Mouse (Mus musculus) embryo, embryonic 10 days (tissue): ENCODE data around the gene Gm48551.

Experiments used
- DNase-seq: peaks from one replicate; pipeline ENCODE4 v3.0.0-alpha.2; 2015; ENCODE audit warnings: low spot score

The Gm48551 gene

DNA sequence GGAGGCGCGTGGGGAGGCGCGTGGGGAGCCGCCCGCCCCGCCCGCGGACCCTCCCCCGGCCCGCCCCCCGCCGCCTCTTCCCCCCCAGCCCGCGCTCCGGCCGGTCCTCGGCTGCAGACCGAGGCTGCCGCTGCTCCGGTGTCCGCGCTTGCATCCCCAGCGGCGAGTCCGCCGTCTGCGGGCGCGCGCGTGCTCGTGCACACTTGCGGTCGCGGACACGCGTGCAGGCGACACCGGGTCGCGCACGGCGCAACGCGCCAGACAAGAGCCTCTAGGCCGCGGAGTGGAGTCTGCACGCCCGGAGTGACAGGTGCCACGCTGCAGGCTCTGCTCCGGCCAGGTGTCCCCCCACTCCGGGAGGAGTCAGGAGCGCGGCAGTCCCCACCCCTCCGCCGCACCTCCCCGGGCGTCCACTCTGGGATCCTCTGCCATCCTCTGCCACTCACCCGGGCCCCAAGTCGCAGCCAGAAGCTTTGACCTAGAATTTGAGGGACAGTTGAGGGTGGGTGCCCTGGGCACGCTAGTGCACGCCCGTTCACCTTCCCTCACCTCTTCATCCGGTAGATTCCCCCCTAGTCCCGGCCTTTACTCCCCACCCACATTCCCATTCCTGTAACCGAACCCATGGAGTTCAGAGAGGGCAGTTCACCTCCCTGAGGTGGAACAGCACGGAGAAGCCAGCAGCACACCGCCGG is 46.7 kb downstream of the Gm48551 start:
- no peak for DNase-seq

DNA sequence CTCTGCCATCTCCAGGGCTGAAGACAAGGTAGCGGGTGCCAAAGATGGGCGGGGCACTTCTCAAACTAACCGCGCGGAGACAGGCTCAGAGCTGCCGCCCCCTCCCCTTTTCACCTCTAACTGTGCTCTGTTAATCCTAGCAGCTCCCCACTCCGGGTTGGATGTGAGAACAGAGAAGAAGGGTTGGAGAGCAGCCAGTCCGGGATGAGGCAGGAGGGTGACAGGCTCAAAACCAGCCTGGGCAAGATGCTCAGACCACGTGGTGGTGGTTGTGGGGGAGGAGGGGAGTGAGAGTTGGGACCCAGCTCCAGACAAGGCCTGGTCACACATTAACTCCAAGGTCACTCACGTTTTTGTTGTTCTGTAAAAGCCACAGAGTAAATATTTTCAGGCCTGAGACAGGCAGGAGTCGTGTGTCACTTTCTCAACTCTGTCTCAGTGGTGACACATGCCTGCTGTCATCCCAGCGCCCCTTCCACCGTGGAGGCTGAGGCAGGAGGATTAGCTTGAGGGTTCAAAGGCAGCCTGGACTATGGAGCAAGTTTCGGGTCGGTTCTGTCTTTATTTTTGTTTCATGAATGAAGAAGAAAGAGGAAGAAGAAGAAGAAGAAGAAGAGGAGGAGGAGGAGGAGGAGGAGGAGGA is 47.4 kb downstream of the Gm48551 start:
- DNase-seq, result no peak

DNA sequence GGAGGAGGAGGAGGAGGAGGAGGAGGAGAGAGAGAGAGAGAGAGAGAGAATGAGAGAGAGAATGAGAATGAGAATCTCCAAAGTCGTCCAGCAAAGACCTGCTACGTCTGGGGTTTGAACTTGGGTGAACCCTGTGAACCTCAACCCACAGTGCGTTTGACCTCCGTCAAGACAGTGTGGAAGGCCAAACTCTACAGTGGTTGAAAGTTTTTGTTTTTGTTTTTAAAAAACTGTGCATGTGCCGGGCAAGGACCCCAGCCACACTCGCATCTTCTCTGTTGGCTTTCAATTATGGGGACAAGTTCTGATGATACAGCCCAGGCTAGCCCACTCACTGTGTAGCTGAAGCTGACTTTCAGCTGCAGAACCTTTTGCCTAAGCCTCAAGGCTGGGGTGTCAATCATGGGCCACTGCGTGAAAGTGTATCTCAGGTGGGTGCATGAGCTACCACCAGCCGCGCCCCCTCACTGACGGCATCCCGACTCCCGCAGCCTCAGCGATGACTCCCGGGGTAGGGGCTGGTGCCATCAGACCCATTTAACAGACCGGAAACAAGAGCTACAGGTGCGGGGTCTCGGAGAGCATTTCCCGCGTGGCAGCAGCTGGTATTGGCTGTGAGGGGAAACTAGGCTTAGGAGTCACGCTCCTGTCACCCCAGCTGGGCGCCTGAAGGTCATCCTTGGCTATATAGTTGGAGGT is 48.1 kb downstream of the Gm48551 start:
- DNase-seq, result no peak

DNA sequence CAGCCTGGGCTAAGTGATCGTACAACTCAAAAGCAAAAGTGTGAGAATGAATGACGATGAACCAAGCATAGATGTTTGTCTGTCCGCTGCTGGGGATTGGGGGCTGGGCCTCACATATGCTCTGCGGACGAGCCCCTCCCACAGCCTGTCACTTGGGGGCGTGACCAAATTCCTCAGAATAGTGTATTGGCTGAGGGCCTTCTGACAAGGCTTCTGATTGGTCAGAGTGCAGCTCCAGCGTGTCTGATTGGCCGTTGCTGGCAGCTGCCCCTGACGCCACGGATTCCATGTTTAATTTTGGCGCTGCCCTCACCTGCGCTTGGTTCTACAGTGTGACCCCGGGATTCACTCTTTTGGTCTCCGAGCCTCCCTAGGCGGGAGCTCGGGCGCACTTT is 48.6 kb downstream of the Gm48551 start:
- peak; percentile 94 for DNase-seq

DNA sequence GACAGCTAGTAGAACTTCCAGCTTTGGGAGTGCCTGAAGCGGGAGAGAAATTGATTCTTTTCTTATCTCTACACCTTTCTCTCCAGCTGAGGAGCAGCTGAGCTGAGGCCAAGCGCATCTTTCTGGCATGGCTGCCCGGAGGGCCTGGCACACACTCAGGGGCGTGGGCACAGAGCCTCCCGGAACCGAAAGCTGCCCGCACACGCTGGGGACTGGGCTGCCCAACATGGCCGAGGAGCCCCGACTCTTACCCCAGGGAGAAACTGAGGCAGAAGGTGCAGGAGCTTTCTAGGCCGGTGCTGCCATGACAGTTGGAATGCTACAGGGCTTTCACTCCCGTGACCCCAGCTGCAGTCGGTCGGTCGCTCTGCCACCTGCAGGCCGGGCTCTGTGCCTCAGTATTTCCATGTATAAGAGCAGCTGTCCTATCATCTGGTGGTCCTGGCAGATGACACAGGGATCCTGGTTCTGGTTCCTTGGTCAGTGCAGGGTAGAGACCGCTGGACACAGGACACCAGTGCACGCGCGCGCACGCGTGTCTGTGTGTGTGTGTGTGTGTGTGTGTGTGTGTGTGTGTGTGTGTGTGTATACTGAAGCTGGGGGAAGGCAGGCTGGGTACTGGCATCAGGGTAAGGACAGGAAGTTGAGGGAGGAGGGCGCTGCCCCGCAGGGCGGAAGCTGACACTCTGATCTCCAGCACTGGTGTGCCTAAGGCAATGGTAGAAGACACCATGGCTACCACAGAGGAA is 49.4 kb downstream of the Gm48551 start:
- no peak for DNase-seq

DNA sequence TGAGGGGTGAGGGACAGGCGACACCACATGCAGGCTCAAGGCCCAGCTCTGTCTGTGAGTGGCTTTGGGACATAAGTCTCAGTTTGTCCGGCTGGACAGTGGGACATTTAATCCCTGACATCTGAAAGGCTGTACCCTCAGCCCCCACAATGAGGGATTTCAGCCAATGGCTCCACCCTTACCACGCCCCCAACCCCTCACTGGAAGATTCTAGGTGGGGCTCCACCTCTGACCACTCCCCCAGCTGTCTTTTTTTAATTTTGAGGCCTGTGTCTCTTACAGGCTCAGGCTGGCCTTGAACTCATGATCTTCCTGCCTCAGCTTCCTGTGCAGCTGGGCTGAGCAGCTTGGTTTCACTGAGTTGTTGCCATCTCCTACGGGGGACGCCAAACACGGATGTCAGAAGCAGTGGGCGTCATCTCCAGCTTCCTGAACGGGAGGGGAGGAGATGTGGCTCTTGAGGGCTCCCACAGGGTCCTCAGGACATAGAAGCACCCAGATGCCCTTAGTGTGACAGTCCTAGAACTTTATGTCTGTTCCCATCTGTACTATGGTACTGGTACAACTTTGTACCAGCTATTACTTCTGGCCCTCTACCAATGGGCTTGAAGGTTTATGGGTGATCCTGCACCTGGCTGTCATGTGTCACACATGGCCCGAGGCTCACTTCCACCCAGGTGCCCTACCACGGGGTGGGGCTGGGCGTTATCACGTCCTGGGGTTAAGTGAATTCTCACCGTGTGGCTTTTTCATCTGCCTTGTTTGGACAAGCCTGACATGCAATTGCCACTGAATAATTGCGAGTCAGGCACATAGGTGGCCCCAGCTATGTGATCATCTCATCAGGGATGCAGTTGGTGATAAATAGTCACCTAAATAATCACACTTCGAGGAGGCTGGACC is 50.3 kb downstream of the Gm48551 start:
- no peak for DNase-seq

DNA sequence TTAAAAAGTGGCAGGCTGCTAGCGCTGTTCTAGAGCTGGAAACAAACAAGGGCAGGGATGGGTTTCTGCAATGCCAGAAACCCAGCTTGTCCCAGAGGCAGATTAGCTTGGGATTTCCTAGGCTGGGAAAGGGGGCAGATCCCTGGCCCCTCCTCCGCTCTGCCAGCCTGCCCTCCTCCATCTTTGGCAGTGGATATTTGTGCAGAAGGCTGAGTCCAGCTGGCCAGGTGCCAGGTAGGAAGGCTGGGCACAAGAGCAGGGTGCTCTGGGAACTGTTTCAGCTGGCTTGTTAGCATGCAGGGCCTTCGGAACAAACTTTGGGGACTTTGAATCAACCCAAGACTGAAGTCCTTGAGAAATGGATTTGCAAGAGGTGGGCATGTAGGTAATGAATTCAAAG is 51.2 kb downstream of the Gm48551 start:
- DNase-seq, result no peak

DNA sequence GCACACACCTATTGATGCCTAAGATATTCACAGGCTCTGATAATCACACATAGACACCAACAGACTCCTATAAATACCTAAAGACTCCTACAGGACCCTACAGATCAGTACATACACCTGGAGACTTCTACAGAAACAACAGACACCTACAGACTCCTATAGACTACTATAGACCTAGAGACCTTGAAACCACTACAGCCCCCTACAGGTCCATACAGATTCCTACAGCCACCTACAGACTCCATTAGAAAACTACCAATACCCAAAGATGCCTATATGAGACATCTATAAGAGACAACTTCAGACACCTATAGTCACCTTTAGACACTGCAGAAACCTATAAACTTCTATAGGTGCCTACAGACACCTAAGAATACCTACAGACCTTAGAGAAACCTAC is 56.8 kb downstream of the Gm48551 start:
- DNase-seq, result no peak
